ENCODE assay signal across 16 mouse cellular contexts in genomic region chr1:188643156-188643555, GRCm38 (mm10).
"Had no signal": no experiment of that assay in that cellular context is flagged by ENCODE, and none has a peak within 500 bp of the region (broad histone marks: within the 10 kb centered on the region; RNA-seq: fewer than 3 reads in every experiment).

No protein-coding gene starts in this region.

- H3K4me1 ChIP-seq: liver, embryonic 13.5 days; liver, embryonic 15.5 days; megakaryocyte, embryonic 14.5 days; midbrain, embryonic 13.5 days; midbrain, embryonic 15.5 days; neural tube, embryonic 12.5 days had no signal

- ATAC-seq: liver, postnatal 0 days; midbrain, embryonic 13.5 days; midbrain, embryonic 15.5 days had no signal

- H3K4me2 ChIP-seq: liver, embryonic 11.5 days; liver, embryonic 13.5 days; liver, embryonic 15.5 days; midbrain, embryonic 11.5 days; midbrain, embryonic 13.5 days; midbrain, embryonic 15.5 days; neural tube, embryonic 12.5 days had no signal

- H3K27me3 ChIP-seq: liver, embryonic 13.5 days; liver, embryonic 15.5 days; megakaryocyte, embryonic 14.5 days; midbrain, embryonic 13.5 days; midbrain, embryonic 15.5 days; neural tube, embryonic 12.5 days had no signal

- H3K4me3 ChIP-seq: liver, embryonic 13.5 days; liver, embryonic 15.5 days; megakaryocyte, embryonic 14.5 days; midbrain, embryonic 13.5 days; midbrain, embryonic 15.5 days; neural tube, embryonic 12.5 days had no signal

- H3K9me3 ChIP-seq: liver, embryonic 13.5 days; liver, embryonic 15.5 days; midbrain, embryonic 13.5 days; midbrain, embryonic 15.5 days; neural tube, embryonic 12.5 days had no signal

- H3K27ac ChIP-seq: liver, embryonic 13.5 days; liver, embryonic 15.5 days; macrophage; midbrain, embryonic 13.5 days; midbrain, embryonic 15.5 days; neural tube, embryonic 12.5 days had no signal

- DNase-seq: liver, embryonic 13.5 days; liver, postnatal 0 days; lung, adult 2 months; lung, postnatal 10 days; right cerebral cortex, postnatal 14 days; thymus, adult 2 months; thymus, postnatal 25 days; thymus, postnatal 4 days had no signal

- H3K9ac ChIP-seq: liver, embryonic 13.5 days; liver, embryonic 15.5 days; liver, postnatal 0 days; midbrain, embryonic 13.5 days; midbrain, embryonic 15.5 days; neural tube, embryonic 12.5 days had no signal

- H3K36me3 ChIP-seq: liver, embryonic 13.5 days; liver, embryonic 15.5 days; midbrain, embryonic 13.5 days; midbrain, embryonic 15.5 days; neural tube, embryonic 12.5 days had no signal
